Mouse (Mus musculus) heart, postnatal 0 days (tissue): ENCODE measurements around the gene Neu4.

ENCODE experiments used
- CTCF ChIP-seq: IDR thresholded peaks from 2 replicates; pipeline ENCODE4 v1.5.1; 2016; ENCODE audit warnings: antibody characterized with exemption, control low read depth, low read depth
- EP300 ChIP-seq: IDR thresholded peaks from 2 replicates; pipeline ENCODE4 v1.6.1; 2016; ENCODE audit warnings: antibody characterized with exemption, low read depth

GRCm38 (mm10) chr1:93986167-93986566 lies 34.1 kb upstream of the Neu4 start:
- TF ChIP-seq CTCF: no peak
- TF ChIP-seq EP300: no peak
